Mouse (Mus musculus): ENCODE data around the gene Rbfox3.

Gene Rbfox3

DNA sequence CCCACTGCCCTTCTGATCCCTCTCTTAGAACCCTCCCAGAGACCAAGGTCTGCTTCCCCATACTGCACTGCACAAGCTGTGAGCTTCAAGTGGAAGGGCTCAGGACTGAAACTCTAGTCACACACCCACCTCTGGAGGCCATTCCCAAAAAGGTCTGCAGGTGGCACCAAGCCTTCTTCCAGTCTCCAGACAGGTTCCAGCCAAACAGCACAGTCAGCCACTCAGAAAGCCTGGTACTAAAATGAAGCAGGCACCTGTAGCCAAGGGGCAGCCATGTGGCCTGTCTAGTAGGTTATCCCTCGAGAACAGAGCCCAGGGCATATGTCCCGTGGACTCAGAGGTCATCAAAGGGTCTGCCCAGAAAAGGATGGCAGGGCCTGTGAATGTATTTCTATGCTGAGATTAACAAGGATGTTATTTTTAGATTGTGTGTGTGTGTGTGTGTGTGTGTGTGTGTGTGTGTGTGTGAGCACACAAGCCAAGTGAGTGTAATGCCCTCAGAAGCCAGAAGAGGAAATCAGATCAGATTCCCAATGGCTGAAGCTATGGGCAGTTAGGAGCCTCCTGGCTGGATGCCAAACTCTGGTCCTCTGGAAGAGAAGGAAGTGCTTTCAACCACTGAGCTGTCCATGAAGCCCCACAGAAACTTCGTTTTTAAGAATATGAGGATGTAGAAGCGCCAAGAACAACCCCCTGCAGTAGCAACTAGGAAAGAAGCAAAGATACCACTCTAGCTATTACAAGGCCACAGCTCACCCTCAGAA, at the start of gene Rbfox3:
Gene Rbfox3 (minus strand): TSS at position 291 of the 764 bp plus-strand sequence.
- peak; percentile 20 for DNase-seq (ENCODE audit: low spot score)

DNA sequence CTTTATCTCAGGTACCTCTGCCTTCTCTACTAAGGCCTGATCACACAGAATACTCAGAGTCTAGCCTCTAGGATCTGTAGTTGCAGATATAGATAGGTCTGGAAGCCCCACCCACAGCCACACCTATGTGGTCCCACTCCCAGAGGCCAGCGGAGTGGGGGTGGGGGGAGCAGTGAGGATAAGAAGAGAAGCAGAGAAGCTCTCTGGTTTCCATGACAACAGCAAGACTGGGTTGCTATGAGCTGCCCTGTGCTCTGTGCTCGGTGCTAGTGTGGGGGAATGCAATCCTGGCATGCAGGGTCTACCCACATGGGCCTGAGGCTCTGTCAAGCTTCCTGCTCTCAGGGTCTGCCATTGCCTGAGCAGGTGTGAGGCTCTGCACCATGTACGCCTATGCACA, 49.3 kb upstream of the Rbfox3 start:
- DNase-seq (ENCODE audit: low spot score), result no peak

DNA sequence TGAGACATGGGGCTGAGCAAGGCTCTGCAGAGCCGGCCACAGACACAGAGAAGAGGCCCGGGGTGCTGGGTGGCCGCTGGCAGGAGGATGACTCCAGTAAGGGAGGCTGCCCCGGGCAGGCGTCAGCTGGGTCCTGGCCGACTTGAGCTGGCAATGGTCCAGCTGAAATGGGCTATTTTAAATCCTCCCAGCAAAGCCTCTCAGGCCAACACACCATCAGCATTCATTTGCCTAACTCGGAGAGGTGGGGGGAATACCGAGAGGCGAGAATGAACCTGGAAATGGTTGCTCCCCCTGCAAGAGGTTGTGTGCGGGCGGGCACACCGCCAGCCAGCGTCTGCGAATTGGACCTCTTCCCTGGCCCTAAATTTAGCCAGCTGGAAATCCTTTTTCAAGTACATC, 45.7 kb upstream of the Rbfox3 start:
- no peak for DNase-seq (ENCODE audit: low spot score)

DNA sequence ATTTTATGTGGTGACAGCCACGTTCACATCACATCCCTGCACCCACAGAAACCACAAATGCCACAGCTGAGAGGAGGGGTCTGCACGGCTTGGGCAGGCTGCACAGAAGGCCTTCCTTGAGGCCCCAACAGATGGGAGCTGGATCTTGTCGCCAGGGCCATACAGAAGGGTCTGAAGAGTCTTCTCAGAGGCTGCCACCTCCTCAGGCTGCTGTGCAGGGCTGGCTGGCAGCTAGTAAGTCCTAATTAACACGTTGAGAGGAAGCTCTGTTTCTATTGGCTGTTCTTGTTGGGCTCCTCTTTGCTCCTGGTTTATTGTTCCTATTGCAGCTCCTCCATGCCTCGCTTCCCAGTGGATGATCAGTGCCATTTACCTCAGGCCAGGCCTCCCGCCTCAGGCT, 43.6 kb upstream of the Rbfox3 start:
- DNase-seq (ENCODE audit: low spot score), result no peak

DNA sequence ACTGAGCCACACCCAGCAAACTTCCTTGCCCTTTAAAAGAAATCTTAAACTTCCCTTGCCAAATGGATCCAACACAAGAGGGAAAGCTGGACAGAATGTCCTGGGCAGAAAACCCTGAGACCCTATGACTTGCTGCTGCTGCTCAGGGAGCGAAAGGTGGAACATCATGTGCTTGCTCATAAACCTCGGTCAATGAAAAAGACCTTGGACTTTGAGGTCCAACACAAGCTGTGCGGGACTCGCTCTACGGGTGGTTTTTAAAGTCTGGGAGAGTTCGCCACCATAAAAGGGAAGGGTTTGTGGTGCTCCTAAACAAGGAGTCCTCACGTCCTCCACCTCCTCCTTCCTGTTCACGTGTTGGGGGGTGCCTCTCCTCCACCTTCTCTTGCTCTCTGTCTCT, 34.5 kb upstream of the Rbfox3 start:
- DNase-seq (ENCODE audit: low spot score), result no peak

DNA sequence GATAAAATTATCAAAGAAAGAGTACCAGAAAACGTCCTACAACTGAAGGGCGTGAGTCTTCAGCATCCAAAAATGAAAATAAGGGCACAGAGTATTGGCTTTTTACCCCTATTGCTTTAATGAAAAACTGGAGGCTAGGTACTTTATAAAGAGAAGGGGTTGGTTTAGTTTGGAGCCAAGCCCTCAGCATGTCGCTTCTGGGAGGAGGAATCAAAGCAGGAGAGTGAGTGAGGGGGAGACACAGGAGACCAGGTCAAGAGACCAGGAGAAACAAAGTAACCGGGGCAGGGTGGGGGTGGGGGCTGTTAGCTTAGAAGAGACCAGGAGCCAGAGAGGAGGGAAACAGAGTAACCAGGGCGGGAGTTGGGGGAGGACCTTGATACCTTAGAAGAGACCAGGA, 29.9 kb upstream of the Rbfox3 start:
- no peak for DNase-seq (ENCODE audit: low spot score)

DNA sequence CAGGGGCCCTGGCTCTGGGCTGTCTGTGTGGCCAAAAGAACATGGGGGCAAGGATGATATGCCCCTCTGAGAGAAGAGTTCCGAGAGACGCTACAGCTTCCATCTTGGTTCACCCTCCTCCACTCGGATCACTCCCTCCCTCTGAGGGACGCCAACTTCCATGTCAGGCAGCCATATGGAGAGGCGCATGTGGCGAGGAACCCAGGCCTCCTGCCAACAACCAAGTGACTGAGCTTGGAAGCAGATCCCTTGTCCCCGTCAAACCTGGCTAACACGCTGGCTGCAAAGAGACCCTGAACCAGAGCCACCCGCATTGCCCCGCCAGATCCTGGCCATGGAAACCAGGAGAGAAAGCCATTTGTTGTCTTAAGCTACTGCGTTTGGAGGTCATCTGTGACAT, 29.1 kb upstream of the Rbfox3 start:
- no peak for DNase-seq (ENCODE audit: low spot score)

DNA sequence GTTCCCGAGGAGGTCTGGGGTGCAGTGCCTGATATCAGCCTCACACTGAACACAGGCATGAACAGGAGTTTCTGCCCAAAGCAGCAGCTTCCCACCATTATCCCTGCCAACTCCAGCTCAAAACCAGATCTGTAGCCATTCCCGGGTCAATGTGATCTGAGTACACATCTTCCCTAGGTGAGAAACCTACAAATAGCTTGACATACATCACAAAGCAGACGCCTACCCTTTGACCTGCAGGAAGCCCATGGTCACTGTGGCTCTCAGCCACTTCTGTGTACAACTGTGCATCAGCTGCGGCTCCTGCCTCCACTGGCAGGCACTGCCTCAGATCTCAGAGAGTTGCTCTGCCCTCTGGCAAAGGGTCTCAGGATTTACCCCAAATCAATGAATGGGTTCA, 28.3 kb upstream of the Rbfox3 start:
- DNase-seq (ENCODE audit: low spot score), result no peak

DNA sequence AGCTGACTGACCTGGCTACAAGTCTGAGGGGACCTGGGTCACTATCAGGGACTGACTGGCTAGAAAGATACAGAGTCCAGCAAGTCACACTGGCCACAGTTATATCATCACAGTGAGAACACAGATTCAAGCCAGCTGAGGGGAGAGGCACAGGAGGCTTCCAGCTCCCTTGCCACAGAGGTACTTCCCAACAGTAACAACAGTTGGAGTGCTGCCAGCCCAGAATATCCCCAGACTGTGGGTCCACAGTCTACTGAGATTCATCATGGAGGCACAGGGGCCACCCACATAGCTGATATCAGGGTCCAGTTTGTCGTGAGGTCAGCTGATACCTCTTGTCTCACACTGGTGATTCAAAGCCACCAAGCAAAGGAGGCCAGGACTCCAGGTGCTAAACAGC, 23.5 kb upstream of the Rbfox3 start:
- no peak for DNase-seq (ENCODE audit: low spot score)

DNA sequence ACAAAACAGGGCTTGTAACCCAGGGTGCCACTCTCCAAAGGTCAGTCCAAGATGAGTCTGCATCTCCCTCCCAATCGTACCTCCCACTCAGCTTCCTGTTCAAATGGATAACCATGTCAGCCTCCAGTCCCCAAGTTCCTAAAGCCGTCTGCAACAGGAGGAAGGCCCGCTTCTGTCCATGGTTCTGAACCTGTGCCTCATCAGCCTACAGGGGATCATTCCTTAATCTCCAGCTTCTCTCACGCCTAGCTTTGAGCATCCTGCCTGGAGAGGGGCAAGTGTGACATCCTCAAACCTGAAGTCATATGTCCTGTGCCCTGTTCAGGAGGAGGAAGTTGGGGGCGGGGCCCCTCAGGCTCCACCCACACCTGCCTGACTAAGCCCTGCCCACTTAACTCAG, 15.7 kb upstream of the Rbfox3 start:
- DNase-seq (ENCODE audit: low spot score), result no peak

DNA sequence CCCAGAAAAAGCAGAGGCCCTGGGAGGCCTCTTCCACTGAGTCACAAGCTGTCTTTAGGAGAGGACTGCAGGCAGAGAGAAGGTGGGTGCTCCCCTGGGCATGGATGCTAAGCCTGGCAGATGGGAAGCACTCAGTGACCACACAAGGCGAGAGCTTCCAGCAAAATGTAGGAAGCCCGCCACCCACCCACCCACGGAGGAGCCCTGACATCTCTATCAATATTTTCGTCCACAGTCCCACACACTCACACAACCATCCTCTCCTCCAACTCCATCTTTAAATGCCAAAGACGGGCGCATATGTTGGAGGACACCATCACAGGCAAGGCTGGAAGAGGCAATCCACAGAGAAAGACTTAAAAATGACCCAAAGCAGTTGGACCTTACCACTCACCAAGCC, 10.5 kb upstream of the Rbfox3 start:
- DNase-seq (ENCODE audit: low spot score), result no peak

DNA sequence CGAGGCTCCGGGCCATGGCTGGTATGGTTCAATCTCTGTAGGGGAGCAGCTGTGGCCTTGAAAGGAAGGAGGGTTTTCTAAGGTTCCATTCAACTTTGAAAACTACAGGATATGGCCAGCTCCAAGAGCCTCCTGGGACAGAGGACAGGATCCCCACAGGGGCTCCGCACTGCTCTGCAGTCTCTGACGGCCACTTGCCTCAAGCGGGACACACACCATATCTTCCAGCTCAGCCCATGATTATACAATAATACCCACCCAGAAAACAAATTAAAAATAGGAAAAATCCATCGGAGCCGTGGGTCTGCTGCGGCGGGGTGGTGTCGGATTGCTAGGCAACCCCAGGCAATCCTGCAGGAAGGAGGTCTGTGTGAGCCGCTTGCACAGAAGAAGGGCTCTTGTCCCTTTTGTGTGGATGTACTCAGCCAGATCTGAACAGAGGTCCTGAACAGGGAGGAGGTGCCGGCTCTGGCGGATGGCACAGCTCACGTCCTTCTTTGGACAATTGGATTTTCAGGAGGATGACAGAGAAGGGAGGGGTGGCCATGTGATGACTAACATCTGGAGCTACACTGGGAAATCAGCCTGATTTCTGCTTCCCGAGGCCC, 5.1 kb upstream of the Rbfox3 start:
- DNase-seq (ENCODE audit: low spot score), result peak; percentile 27

DNA sequence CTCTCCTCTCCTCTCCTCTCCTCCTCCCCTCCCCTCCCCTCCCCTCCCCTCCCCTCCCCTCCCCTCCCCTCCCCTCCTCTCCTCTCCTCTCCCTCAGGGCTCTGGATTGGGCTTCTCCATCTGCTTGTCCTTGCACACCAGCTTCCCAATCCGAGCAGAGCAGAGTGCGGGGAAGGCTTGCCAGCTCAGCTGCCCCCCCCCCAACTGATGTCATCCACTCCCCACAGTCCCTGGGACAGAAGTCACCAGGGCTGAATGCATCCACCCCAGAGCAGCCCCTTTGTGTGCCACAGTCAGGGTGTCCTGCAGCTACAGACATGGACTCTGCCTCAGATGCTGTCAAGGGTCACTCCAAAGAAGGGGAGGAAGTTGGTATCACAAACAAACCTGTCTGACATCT, 4.5 kb upstream of the Rbfox3 start:
- no peak for DNase-seq (ENCODE audit: low spot score)

DNA sequence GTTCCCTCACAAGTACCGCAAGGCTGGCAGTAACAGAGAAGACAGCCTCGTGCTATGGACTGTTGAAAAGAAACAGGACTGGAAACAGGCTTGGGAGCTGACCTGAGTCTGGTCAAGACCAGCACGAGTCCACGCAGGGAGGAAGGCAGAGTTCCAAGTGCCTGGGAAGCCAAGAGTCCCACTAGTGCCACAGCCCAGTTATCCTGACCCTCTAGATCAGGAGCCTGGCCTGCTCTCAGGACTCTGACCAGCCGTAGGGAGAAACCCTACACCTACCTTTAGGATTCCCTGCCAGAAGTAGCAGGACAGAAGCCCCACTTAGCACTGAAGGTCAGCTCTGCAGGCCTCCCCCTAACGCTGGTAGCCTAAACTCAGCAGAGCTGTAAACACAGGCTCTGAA, 1.3 kb upstream of the Rbfox3 start:
- no peak for DNase-seq (ENCODE audit: low spot score)

DNA sequence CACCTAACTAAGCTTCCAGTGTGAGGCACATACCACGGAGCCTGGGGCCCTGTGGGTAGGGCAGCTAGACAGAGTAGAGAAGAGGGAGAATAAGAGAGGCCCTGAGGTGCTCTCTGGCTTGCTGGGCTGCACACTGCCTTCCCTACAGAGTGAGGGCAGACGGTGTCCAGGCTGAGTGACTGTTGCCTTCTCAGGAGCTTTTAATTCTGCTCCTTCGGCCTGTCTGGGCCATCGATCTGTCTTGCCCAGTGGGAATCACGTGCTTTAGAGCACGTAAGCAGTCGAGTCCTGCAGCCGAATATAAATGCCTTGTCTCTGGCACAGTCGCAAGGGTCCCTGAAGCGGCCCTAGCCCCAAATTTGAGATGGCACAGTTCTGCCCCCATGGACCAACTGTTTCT, 641 bp downstream of the Rbfox3 start:
- DNase-seq (ENCODE audit: low spot score), result no peak

DNA sequence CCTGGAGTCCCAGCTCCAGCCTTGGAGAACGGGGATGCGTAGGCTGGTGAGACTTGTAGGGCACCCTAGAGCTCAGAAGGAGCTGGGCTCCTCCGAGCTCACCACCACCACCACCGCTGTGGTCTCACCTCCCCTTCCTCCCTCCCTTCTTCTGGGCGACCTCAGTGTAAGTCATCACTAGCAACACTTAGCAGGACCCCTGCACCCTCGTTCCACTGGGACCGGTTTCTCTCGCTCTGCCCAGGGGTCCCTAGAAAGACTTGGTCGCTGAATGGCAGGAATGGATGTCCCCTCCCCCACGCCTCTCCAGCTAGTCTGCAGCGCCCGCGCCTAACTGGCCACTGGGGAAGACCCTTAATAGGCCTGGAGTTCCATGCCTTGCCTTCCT, 1.6 kb downstream of the Rbfox3 start:
- no peak for DNase-seq (ENCODE audit: low spot score)

DNA sequence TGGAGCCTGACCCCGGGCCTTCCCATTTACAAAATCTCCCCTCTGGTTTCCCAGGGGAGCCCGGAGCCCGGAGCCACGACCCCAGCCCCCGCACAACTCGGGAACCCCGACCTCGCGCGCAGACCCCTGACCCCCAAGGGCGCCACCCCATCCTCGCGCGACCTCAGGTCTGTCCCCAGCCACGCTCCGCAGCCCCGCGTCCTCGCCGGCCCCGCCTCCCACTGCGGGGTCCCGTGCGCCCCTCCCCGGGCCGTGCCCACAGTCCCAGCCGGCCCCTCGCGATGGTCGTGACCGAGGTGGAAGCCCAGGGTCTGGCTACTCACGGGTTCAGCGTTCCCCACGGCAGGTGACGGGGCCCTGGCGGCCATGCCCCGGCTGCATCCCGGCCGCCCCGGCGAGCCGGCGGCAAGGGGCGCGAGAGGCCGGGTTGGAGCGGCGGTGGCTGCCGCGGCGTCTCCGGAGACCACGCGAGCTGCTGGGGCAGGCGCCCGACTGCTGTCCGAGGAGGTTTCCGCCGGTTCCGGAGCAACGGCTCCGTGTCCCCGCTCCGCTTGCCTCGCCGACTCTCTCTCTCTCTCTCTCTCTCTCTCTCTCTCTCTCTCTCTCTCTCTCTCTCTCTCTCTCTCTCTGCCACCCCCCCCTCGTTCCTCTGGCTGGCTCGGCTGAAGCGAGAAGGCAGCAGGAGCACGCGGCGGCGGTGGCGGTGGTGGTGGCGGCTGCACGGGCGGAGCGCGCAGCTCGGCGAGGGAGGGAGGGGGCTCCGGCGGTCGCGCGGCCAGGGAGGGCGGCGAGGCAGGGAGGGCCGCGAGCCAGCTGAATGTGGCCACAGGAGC, 2.2 kb downstream of the Rbfox3 start:
- DNase-seq (ENCODE audit: low spot score), result no peak

DNA sequence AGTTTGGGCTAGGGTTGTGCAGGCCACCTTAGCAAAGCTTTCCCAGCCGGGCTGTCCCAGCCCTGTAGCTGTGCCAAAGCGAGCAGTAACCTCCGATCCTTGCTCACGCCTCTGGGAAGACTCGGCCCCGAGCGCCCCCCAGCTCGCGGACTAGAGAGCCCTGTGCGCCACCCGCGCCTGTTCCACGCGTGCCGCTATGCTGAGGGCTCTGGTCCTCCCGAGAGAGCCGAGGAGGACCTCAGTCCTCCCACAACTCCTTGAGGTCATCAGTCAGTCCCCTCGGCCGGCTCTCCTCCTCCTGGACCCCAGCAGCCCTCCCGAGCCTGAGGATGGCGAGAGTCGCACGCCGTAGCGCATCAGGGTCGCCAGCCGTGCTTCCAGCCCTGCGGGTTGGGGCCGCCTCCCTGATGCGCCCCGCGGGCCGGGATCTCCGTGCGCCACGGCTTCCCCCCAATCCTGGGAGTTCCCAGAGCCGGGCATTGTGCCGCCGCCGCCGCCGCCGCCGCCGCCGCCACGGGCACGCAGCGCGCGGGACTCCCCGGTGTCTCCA, 2.9 kb downstream of the Rbfox3 start:
- no peak for DNase-seq (ENCODE audit: low spot score)

DNA sequence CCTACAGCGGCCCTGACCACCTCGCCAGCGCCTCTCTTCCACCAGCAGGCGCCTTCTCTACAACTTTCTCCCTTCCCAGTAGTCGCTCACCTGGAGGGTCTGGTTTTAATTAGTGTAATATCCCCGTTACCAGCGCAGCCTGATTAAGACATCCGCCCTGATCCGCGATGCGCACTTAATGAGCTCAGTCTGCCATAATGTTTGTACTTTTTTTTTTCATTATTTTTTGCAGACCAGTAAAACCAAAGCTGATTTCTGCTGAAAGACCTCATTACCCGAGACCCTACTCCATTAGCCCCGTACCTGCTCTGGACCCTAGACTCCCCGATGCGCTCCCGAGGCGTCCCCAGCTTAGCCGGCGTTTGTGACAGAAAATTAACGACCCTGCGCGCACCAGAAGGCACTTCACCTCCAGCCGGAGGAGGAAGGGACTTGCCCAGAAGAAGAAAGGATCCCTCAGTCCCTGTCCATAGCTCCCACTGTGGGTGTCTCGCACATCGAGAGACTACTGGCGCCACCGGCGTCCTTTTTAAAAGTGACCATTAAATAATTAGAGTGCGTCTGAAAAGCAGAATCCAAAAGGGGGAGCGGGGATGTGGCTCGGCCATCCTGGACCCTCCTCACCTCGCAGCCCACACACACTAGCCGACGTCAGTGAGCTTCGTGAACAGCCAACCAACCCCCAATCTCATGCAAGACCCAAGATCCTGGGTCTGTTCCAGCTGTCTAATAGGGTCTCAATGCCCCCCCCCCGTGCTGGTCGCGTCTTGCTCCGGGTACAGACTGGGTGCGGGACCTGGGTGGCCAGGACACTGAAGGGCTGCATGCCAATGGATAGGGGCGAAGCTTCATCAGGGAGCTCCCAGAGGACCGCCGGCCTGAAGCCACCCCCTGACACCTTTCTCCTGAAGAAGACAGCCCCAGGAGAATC, 3.7 kb downstream of the Rbfox3 start:
- DNase-seq (ENCODE audit: low spot score), result no peak

DNA sequence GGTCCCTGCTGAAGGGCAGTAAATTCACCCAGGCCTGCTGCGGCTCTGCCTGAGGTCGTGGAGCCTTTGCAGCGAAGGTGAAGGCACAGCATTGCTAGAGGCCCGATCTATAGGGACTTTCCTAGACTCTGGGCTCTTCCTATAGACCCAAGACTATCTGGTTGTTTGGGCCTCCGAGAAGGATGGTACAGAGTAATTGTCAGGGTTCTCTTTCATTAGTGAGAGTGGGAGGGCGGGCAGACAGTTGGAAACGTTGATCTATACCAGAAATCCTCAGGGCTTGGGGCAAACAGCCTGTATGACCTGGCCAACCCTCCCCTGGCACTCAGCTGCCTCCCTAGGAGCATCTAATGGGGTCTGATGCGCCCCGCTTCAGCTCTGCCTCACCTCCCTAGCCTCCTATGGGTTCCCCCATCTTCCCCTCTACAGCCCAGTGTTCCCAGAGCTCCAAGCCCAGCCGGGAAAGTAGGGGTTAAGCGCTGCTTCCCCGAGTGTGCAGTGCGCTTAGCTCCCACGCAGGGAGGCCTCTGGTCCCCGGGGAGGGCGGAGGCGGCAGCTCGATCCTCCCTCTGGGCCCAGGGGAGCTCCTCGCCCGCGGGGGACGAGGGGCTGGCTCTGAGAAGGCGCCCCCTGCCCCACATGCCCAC, 4.5 kb downstream of the Rbfox3 start:
- DNase-seq (ENCODE audit: low spot score), result no peak

DNA sequence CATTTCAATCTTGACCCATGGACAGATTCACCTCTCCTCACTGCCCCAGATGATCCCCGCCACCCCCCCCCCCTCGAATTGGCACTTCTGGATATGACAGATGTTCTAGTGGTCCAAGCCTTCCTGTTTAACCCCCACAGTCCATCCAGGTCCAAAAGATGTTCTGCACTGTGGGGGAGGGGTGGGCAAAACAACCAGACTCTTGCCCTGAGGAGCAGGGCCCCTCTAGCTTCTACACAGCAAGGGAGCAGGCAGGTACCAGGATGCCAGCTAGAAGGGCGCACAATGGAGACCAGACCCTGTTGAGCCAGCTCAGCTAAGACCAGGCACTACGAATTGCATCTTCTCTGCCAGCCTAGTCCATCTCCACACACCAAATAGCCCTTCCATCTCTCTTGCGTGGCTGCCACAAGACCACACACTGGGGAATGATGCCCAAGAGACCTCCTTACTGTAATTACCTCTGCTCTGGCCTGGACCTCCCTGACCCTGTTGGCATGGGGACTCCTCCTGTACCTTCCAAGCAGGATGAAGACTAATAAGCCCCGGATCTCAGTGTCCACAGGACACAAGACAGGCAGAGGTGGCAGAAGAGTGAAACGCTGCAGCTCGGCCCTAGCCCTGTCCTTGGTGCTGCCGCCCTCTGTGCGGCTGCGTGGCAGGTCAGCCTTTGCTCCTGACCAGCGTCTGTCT, 5.1 kb downstream of the Rbfox3 start:
- DNase-seq (ENCODE audit: low spot score), result no peak
